Mouse (Mus musculus): Measurements from ENCODE around the gene Wdr90. TPM values are rescaled to one million over a fixed set of nuclear protein-coding genes. Genes with fewer than 3 reads are reported as not detected.

The Wdr90 gene
- polyA plus RNA-seq, 1 experiment from 2014 or later, result 14.4 TPM

DNA sequence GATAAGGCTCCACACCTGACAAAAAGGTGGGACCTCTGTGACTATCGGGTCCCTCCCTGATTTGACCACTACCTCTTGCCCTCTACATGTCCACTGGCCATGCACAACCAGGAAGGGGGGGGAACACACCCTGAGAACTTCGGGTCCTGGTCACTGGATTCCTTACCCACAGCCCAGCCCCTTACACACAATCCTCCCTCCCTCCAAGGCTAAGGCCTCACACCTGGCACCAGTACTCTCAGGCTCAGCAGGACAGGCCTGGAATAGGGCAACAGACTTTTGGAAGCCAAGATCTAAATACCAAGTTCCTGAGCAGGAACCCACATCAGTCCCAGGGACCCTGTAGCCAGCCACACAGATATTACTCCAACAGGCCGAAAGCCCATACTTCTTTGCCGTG, 22.4 kb downstream of the Wdr90 start:
- H3K27ac ChIP-seq (replicated peaks; ENCODE audit: low read depth, low read length), result no peak overlapping the region

DNA sequence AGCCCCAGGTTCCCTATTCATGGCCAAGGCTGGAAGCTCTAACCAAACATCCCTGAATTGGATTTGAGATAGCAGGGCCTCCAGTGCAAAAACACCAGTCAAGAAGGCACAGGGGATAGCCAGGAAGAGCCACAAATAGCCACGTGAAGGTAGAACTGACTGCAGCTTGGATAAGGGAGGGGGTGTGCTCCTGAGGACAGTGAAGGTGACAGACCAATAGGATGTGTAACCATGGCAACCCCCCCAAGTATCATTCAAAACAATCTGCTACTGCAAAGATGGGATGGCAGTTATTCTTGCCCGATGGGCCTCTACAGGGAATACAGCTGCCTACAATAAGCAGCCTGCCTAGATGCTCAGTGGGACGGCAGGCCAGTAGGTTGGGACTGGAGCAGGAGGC, 23.8 kb downstream of the Wdr90 start:
- 13% methylated on average over 3 of the region's 3 CpGs for WGBS
- no peaks in the 10 kb centered on the region for H3K9me3 ChIP-seq (ENCODE audit: control insufficient read depth, low read length)
- DNase-seq (peak; percentile 57), ATAC-seq (ENCODE audit: low FRiP score, low TSS enrichment) (no peak)
- peak overlapping the region; percentile 78; the same call in 1 of the 2 replicates for H3K9ac ChIP-seq (replicated peaks; ENCODE audit: low read length)
- peak overlapping the region; percentile 75 for H3K4me2 ChIP-seq (ENCODE audit: low read length)
- peaks cover 46% of the 10 kb centered on the region for H3K4me1 ChIP-seq (ENCODE audit: control insufficient read depth, insufficient read depth, low read length)
- H3K4me3 ChIP-seq (replicated peaks; ENCODE audit: low read depth, low read length), result no peak overlapping the region
- peak overlapping the region; percentile 84 for H3K27ac ChIP-seq (replicated peaks; ENCODE audit: low read depth, low read length)
- H3K36me3 ChIP-seq (ENCODE audit: control insufficient read depth, insufficient read depth, low read length), result peaks cover 51% of the 10 kb centered on the region
- no peaks in the 10 kb centered on the region for H3K27me3 ChIP-seq (ENCODE audit: control insufficient read depth, insufficient read depth, low read length)

More for the DNA sequence above, 22.4 kb downstream of the Wdr90 start:
- ATAC-seq (ENCODE audit: low FRiP score, low TSS enrichment), result no peak
- Histone ChIP-seq H3K4me3 (replicated peaks; ENCODE audit: low read depth, low read length) (no peak overlapping the region), H3K4me2 (ENCODE audit: low read length) (no peak overlapping the region), H3K9me3 (ENCODE audit: control insufficient read depth, low read length) (no peaks in the 10 kb centered on the region), H3K4me1 (ENCODE audit: control insufficient read depth, insufficient read depth, low read length) (peaks cover 51% of the 10 kb centered on the region), H3K9ac (replicated peaks; ENCODE audit: low read length) (no peak overlapping the region), H3K36me3 (ENCODE audit: control insufficient read depth, insufficient read depth, low read length) (peaks cover 53% of the 10 kb centered on the region), H3K27me3 (ENCODE audit: control insufficient read depth, insufficient read depth, low read length) (no peaks in the 10 kb centered on the region)
- WGBS, result 93% methylated on average over 4 of the region's 4 CpGs
- no peak for DNase-seq

DNA sequence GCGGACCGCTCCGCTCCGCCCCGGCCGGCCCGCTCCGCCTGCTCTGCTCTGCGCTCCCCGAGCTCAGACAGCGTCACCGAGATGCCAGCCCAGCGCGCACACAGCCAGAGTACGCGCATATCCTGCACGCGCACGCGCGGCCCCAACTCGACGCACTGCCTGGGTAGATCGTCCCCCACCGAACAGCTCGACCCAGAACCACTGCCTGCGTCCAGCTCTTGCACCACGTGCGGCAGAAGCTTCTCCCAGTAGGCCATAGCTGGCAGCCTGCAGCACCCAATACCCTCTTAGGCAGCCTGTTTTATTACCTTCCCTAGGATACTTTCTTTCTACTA, 24.3 kb downstream of the Wdr90 start, which contains the start of gene Rhbdl1:
Gene Rhbdl1 (minus strand): TSS at position 220 of the 335 bp plus-strand sequence.
- WGBS, result 2% methylated on average over 29 of the region's 29 CpGs
- peak within 1 kb of the TSS; percentile 84 for H3K27ac ChIP-seq (replicated peaks; ENCODE audit: low read depth, low read length)
- H3K9ac ChIP-seq (replicated peaks; ENCODE audit: low read length), result peak within 1 kb of the TSS; percentile 78
- peaks cover 46% of the 10 kb centered on the region for H3K36me3 ChIP-seq (ENCODE audit: control insufficient read depth, insufficient read depth, low read length)
- H3K4me2 ChIP-seq (ENCODE audit: low read length), result peak within 1 kb of the TSS; percentile 75
- no peaks in the 10 kb centered on the region for H3K9me3 ChIP-seq (ENCODE audit: control insufficient read depth, low read length)
- H3K27me3 ChIP-seq (ENCODE audit: control insufficient read depth, insufficient read depth, low read length), result no peaks in the 10 kb centered on the region
- H3K4me1 ChIP-seq (ENCODE audit: control insufficient read depth, insufficient read depth, low read length), result peaks cover 49% of the 10 kb centered on the region
- peak; percentile 26; the same call in 1 of the 2 replicates for ATAC-seq (ENCODE audit: low FRiP score, low TSS enrichment)
- peak within 1 kb of the TSS; percentile 47 for H3K4me3 ChIP-seq (replicated peaks; ENCODE audit: low read depth, low read length)
- peak; percentile 89 for DNase-seq

DNA sequence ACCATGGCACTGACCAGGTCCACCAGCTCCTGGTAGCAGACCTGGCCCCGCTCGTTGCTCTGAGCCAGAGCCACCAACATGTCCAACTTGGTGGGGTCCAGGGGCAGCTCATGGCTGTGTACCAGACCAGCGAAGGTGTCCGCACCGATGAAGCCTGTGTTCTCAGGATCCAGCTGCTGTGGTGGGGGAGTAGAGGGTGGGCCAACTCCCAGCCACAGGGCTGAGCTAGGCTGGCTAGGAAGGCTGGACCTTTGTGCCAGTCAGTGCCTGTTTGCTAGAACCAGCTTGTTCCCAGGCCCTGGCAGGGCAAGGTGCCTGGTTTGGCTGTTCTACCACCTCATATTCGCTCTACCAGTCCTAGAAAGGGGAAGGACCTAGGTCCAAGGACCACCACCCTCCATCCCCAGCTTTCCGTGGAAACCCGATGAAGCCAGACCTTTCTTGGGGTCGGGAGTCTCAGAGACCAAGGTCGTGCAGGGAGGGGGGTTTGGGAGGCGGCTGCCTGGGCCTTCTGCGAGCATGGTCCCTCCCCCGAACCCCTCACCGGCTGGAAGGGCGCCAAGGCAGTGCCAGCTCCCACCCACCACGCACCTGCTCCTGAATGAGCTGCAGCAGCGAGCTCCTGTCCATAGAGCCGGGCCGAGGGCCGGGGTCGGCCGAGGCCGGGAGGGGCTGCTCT, 24.8 kb downstream of the Wdr90 start:
- Histone ChIP-seq H3K9ac (replicated peaks; ENCODE audit: low read length) (peak overlapping the region; percentile 78), H3K27ac (replicated peaks; ENCODE audit: low read depth, low read length) (peak overlapping the region; percentile 84), H3K4me1 (ENCODE audit: control insufficient read depth, insufficient read depth, low read length) (peaks cover 54% of the 10 kb centered on the region), H3K4me3 (replicated peaks; ENCODE audit: low read depth, low read length) (peak overlapping the region; percentile 47), H3K4me2 (ENCODE audit: low read length) (peak overlapping the region; percentile 75), H3K27me3 (ENCODE audit: control insufficient read depth, insufficient read depth, low read length) (no peaks in the 10 kb centered on the region), H3K36me3 (ENCODE audit: control insufficient read depth, insufficient read depth, low read length) (peaks cover 43% of the 10 kb centered on the region), H3K9me3 (ENCODE audit: control insufficient read depth, low read length) (no peaks in the 10 kb centered on the region)
- ATAC-seq (ENCODE audit: low FRiP score, low TSS enrichment), result no peak
- no peak for DNase-seq
- 24% methylated on average over 23 of the region's 23 CpGs for WGBS

DNA sequence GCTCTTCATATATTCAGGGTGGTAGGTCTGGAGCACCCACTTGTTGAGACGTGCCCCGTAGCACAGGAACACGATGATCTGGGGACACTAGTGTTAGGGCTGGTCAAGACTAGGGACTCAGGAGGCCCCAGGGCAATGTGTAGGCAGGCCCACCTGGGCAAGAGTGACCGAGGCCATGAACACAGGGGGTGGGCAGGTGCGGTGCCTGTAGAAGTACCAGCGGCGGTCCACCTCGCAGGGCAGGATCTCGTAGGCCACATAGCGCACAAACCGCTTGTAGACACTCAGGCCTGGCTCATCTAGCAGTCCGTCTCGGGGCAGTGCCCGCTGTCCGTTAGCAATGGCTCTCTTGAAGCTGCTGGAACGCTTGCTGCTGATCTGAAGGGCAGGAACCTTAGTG, 25.5 kb downstream of the Wdr90 start:
- Histone ChIP-seq H3K27me3 (ENCODE audit: control insufficient read depth, insufficient read depth, low read length) (no peaks in the 10 kb centered on the region), H3K9ac (replicated peaks; ENCODE audit: low read length) (no peak overlapping the region; the same call in 1 of the 2 replicates), H3K4me1 (ENCODE audit: control insufficient read depth, insufficient read depth, low read length) (peaks cover 60% of the 10 kb centered on the region), H3K4me2 (ENCODE audit: low read length) (peak overlapping the region; percentile 75), H3K27ac (replicated peaks; ENCODE audit: low read depth, low read length) (no peak overlapping the region), H3K36me3 (ENCODE audit: control insufficient read depth, insufficient read depth, low read length) (peaks cover 43% of the 10 kb centered on the region), H3K9me3 (ENCODE audit: control insufficient read depth, low read length) (no peaks in the 10 kb centered on the region), H3K4me3 (replicated peaks; ENCODE audit: low read depth, low read length) (no peak overlapping the region)
- DNase-seq (no peak), ATAC-seq (ENCODE audit: low FRiP score, low TSS enrichment) (no peak)
- WGBS, result 94% methylated on average over 16 of the region's 16 CpGs

DNA sequence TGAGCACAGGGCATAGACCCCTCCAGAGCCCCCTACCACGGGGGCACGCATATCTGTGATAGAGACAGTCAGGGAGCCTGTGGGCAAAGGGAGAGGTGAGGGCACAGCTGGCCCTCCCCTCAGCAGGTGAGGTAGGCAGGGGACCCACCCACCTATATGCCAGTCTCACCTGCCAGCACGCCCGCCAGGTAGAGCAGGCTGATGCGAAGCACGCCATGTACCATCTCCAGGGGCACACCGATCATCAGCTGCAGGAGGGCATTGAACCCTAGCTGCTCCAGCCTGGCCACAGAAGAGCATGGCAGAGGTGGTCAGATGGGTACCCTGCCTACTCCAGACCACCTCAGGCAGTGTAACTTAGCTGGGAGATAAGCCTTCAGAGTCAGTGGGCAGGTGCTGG, 26.0 kb downstream of the Wdr90 start:
- Histone ChIP-seq H3K9ac (replicated peaks; ENCODE audit: low read length) (no peak overlapping the region), H3K4me1 (ENCODE audit: control insufficient read depth, insufficient read depth, low read length) (peaks cover 60% of the 10 kb centered on the region), H3K4me3 (replicated peaks; ENCODE audit: low read depth, low read length) (no peak overlapping the region), H3K9me3 (ENCODE audit: control insufficient read depth, low read length) (no peaks in the 10 kb centered on the region), H3K27me3 (ENCODE audit: control insufficient read depth, insufficient read depth, low read length) (no peaks in the 10 kb centered on the region), H3K27ac (replicated peaks; ENCODE audit: low read depth, low read length) (no peak overlapping the region), H3K36me3 (ENCODE audit: control insufficient read depth, insufficient read depth, low read length) (peaks cover 43% of the 10 kb centered on the region), H3K4me2 (ENCODE audit: low read length) (peak overlapping the region; percentile 95)
- ATAC-seq (ENCODE audit: low FRiP score, low TSS enrichment) (no peak), DNase-seq (no peak)
- WGBS, result 95% methylated on average over 7 of the region's 7 CpGs

DNA sequence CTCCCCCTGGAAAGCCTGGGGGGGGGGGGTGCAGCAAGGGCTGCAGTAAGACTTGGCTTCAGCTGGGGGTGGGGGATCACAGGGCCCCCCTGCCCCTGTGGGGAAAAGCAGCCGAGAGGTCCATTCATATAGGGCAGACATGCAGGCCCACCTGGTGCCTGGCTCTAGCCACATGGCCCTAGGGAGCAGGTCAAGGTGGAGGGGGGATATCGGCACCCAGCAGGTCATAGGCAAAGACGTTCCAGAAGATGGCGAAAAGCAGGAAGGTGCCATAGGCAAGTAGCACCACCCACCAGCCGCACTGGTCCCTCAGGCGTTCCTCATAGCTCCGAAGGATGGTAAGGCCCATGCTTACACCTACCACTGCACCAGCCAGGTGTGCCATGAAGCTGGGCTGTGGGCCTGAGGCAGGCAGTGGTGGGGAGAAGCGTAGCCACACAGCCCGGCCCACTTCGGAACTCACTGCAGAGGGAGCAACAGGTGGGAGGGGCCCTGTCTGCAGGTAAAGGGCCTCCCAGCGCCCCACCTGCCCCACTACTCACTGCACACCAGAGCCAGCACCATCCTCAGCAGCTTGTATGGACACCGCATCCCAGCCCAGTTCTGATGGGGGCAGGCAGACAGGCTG, 26.6 kb downstream of the Wdr90 start:
- no peak for DNase-seq
- 91% methylated on average over 12 of the region's 12 CpGs for WGBS
- Histone ChIP-seq H3K9ac (replicated peaks; ENCODE audit: low read length) (peak overlapping the region; percentile 81), H3K27ac (replicated peaks; ENCODE audit: low read depth, low read length) (no peak overlapping the region), H3K4me2 (ENCODE audit: low read length) (peak overlapping the region; percentile 95), H3K4me3 (replicated peaks; ENCODE audit: low read depth, low read length) (peak overlapping the region; percentile 82), H3K27me3 (ENCODE audit: control insufficient read depth, insufficient read depth, low read length) (no peaks in the 10 kb centered on the region), H3K36me3 (ENCODE audit: control insufficient read depth, insufficient read depth, low read length) (peaks cover 43% of the 10 kb centered on the region), H3K4me1 (ENCODE audit: control insufficient read depth, insufficient read depth, low read length) (peaks cover 64% of the 10 kb centered on the region), H3K9me3 (ENCODE audit: control insufficient read depth, low read length) (no peaks in the 10 kb centered on the region)
- ATAC-seq (ENCODE audit: low FRiP score, low TSS enrichment), result no peak

DNA sequence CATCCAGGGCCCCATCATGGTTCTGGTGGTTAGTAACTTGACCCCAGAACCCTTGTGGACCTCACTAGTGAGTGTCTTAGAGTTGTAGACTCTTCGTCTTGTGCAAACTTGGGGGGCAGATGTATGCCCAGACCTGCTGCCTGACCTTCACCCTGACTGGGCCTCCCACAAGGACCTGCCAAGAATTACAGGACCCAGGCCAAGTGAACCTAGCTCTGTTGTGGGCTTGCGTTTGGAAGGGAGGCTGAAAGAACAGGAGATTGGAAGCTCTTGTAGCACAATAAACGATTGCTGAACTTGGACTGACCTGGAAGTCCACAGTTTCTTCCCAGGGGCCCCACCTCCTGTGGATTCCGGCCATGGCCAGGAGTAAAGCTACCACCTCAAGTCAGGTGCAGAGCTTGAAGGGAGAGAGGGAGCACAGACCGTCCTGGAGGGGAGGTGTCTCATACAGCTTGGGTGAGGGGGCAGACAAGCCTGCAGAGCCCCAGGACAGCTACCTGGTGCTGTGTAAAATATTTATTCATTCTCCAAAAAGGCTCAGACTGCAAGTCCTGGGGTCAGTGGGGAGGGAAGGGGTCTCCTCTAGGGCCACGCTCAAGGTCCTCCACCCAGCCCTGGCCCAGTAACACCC, 27.2 kb downstream of the Wdr90 start:
- DNase-seq, result no peak
- 64% methylated on average over 6 of the region's 6 CpGs for WGBS

More for the DNA sequence above, 27.2 kb downstream of the Wdr90 start:
- peaks cover 40% of the 10 kb centered on the region for H3K36me3 ChIP-seq (ENCODE audit: control insufficient read depth, insufficient read depth, low read length)
- peaks cover 67% of the 10 kb centered on the region for H3K4me1 ChIP-seq (ENCODE audit: control insufficient read depth, insufficient read depth, low read length)
- no peaks in the 10 kb centered on the region for H3K9me3 ChIP-seq (ENCODE audit: control insufficient read depth, low read length)
- peak overlapping the region; percentile 81 for H3K9ac ChIP-seq (replicated peaks; ENCODE audit: low read length)
- H3K27ac ChIP-seq (replicated peaks; ENCODE audit: low read depth, low read length), result peak overlapping the region; percentile 97; the same call in 1 of the 2 replicates
- peak overlapping the region; percentile 95 for H3K4me2 ChIP-seq (ENCODE audit: low read length)
- H3K4me3 ChIP-seq (replicated peaks; ENCODE audit: low read depth, low read length), result peak overlapping the region; percentile 82
- ATAC-seq (ENCODE audit: low FRiP score, low TSS enrichment), result no peak
- no peaks in the 10 kb centered on the region for H3K27me3 ChIP-seq (ENCODE audit: control insufficient read depth, insufficient read depth, low read length)

All from midbrain, embryonic 14.5 days (tissue).